Mouse (Mus musculus) liver, adult 2 months (tissue): ENCODE measurements around the gene Gbx2. TPM values are rescaled to one million over a fixed set of nuclear protein-coding genes. Genes with fewer than 3 reads are reported as not detected.

Experiments
- DNase-seq: peaks from one replicate; pipeline ENCODE4 v3.0.0-alpha.2; 2011; ENCODE audit warnings: low read depth, low spot score; ENCODE audit errors: extremely low read depth
- H3K27ac ChIP-seq: fragments of 200-500 bp; replicated peaks from 2 replicates; pipeline ENCODE4 v1.5.1; 2012; ENCODE audit warnings: low read depth, mild to moderate bottlenecking, control low read depth, inconsistent platforms, low read length; ENCODE audit not compliant: insufficient read depth
- H3K27me3 ChIP-seq: fragments of 200-500 bp; 2 replicates; pipeline ENCODE4 v1.6.1; 2012; ENCODE audit warnings: mild to moderate bottlenecking, moderate library complexity, low read length, inconsistent platforms; ENCODE audit not compliant: control insufficient read depth, insufficient read depth
- H3K36me3 ChIP-seq: fragments of 200-500 bp; 2 replicates; pipeline ENCODE4 v1.6.1; 2012; ENCODE audit warnings: low read length, inconsistent platforms; ENCODE audit not compliant: control insufficient read depth, insufficient read depth
- H3K4me1 ChIP-seq: fragments of 200-500 bp; 2 replicates; pipeline ENCODE4 v1.6.1; 2011; ENCODE audit warnings: low read length; ENCODE audit not compliant: control insufficient read depth, insufficient read depth
- H3K4me3 ChIP-seq: fragments of 200-500 bp; 2 replicates; pipeline ENCODE4 v1.5.1; 2011; ENCODE audit warnings: low read depth, mild to moderate bottlenecking, control low read depth, low read length, moderate library complexity; ENCODE audit not compliant: insufficient read depth
- H3K79me2 ChIP-seq: fragments of 200-500 bp; 2 replicates; pipeline ENCODE4 v1.6.1; 2012; ENCODE audit warnings: inconsistent platforms, mild to moderate bottlenecking, low read length, moderate library complexity; ENCODE audit not compliant: control insufficient read depth, insufficient read depth
- H3K9ac ChIP-seq: fragments of 200-500 bp; 2 replicates; pipeline ENCODE4 v1.6.1; 2012; ENCODE audit warnings: low read depth, mild to moderate bottlenecking, control low read depth, inconsistent platforms, low read length
- CTCF ChIP-seq: fragments of 200-500 bp; IDR thresholded peaks from 2 replicates; pipeline ENCODE4 v1.5.1; 2011; ENCODE audit warnings: low read depth, low read length, control low read depth
- POLR2A ChIP-seq: fragments of 200-500 bp; IDR thresholded peaks from 2 replicates; pipeline ENCODE4 v1.6.1; 2011; ENCODE audit warnings: low read length, control low read depth; ENCODE audit not compliant: insufficient read depth; ENCODE audit errors: extremely low read depth
- WGBS: fragments of 180-500 bp; shearing (Covaris S2); methylation state at CpG from one replicate; pipeline ENCODE4 v1.1.7; 2018; 5-methylcytosine and 5-hydroxymethylcytosine counted together
- polyA plus RNA-seq: library from polyadenylated mRNA; depleted of rRNA; stranded (reverse); fragments of >200 nt; gene quantifications from 2 replicates; pipeline ENCODE4 v1.2.3, GENCODE M21; 2012
- total RNA-seq: library from RNA; depleted of rRNA; stranded (reverse); fragments of >200 nt; gene quantifications from 2 replicates; pipeline ENCODE4 v1.2.3, GENCODE M21; 2014

Gbx2 gene
- total and polyA plus RNA-seq, 2 experiments = not detected

GRCm38 (mm10) chr1:89925501-89926190 is 5.3 kb downstream of the Gbx2 start:
- Histone ChIP-seq H3K79me2 (no peaks in the 10 kb centered on the region), H3K27me3 (peaks cover 29% of the 10 kb centered on the region), H3K9ac (no peak overlapping the region), H3K4me1 (no peaks in the 10 kb centered on the region), H3K4me3 (no peak overlapping the region), H3K36me3 (no peaks in the 10 kb centered on the region), H3K27ac (no peak overlapping the region)
- WGBS = 53% methylated on average over 12 of the region's 12 CpGs
- no peak for DNase-seq
- TF ChIP-seq POLR2A = no peak
- no peak for TF ChIP-seq CTCF

- H3K79me2 ChIP-seq = no peaks in the 10 kb centered on the region
- peaks cover 7% of the 10 kb centered on the region for H3K4me1 ChIP-seq
- no peak overlapping the region for H3K9ac ChIP-seq
- TF ChIP-seq POLR2A (no peak), CTCF (no peak)
- H3K4me3 ChIP-seq = no peak overlapping the region
- H3K27ac ChIP-seq = no peak overlapping the region
- DNase-seq = no peak
- 17% methylated on average over 14 of the region's 14 CpGs for WGBS
- peaks cover 17% of the 10 kb centered on the region for H3K27me3 ChIP-seq
- H3K36me3 ChIP-seq = no peaks in the 10 kb centered on the region
Measured at GRCm38 (mm10) chr1:89923642-89924020, 7.3 kb downstream of the Gbx2 start.

GRCm38 (mm10) chr1:89922883-89923641 is 7.9 kb downstream of the Gbx2 start:
- no peaks in the 10 kb centered on the region for H3K36me3 ChIP-seq
- peaks cover 17% of the 10 kb centered on the region for H3K27me3 ChIP-seq
- H3K9ac ChIP-seq = no peak overlapping the region
- no peak for DNase-seq
- H3K4me1 ChIP-seq = peaks cover 7% of the 10 kb centered on the region
- WGBS = 6% methylated on average over 40 of the region's 41 CpGs
- TF ChIP-seq CTCF (no peak), POLR2A (no peak)
- no peak overlapping the region for H3K27ac ChIP-seq
- H3K4me3 ChIP-seq = no peak overlapping the region
- H3K79me2 ChIP-seq = no peaks in the 10 kb centered on the region

DNA sequence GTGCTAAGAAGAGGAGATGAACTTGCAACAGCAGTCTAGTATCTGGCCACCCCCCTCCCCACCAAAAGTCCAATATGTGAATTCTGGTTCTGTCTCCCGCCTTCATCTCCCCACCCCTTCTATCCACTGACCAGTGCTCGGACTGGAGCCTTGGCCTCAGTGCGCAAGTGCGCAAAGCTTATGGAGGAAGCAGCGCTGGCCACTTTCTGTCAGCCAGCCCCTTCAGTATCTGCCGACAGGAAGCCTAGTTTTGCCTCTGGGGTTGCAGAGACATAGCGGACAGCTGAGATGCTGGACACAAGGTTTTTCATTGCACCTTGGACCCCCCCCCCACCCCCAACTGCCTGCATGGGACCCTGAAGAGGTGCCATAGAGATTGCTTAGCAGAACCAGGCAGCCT is 8.7 kb downstream of the Gbx2 start:
- Histone ChIP-seq H3K27me3 (peaks cover 16% of the 10 kb centered on the region), H3K79me2 (no peaks in the 10 kb centered on the region), H3K4me1 (peaks cover 7% of the 10 kb centered on the region), H3K9ac (no peak overlapping the region), H3K27ac (no peak overlapping the region), H3K4me3 (no peak overlapping the region), H3K36me3 (no peaks in the 10 kb centered on the region)
- no peak for DNase-seq
- WGBS = 9% methylated on average over 7 of the region's 7 CpGs
- TF ChIP-seq CTCF = no peak
- no peak for TF ChIP-seq POLR2A

GRCm38 (mm10) chr1:89921806-89922205 is 9.2 kb downstream of the Gbx2 start:
- Histone ChIP-seq H3K36me3 (no peaks in the 10 kb centered on the region), H3K4me1 (peaks cover 7% of the 10 kb centered on the region), H3K27me3 (peaks cover 14% of the 10 kb centered on the region), H3K27ac (no peak overlapping the region), H3K4me3 (no peak overlapping the region), H3K79me2 (no peaks in the 10 kb centered on the region), H3K9ac (no peak overlapping the region)
- no peak for DNase-seq
- TF ChIP-seq CTCF = no peak
- TF ChIP-seq POLR2A = no peak
- WGBS = 6% methylated on average over 10 of the region's 10 CpGs

- 36% methylated on average over 6 of the region's 6 CpGs for WGBS
- peaks cover 8% of the 10 kb centered on the region; the same call in 1 of the 2 replicates for H3K27me3 ChIP-seq
- peaks cover 7% of the 10 kb centered on the region for H3K4me1 ChIP-seq
Measured at GRCm38 (mm10) chr1:89919206-89919605, 11.8 kb downstream of the Gbx2 start.

More at GRCm38 (mm10) chr1:89919206-89919605, 11.8 kb downstream of the Gbx2 start:
- TF ChIP-seq POLR2A = no peak
- TF ChIP-seq CTCF = no peak
- H3K27ac ChIP-seq = no peak overlapping the region
- no peak overlapping the region for H3K4me3 ChIP-seq
- no peak overlapping the region for H3K9ac ChIP-seq
- H3K79me2 ChIP-seq = no peaks in the 10 kb centered on the region
- DNase-seq = peak; percentile 83
- no peaks in the 10 kb centered on the region for H3K36me3 ChIP-seq
